Mouse (Mus musculus): ENCODE data around the gene Naa60. TPM values are rescaled to one million over a fixed set of nuclear protein-coding genes. Genes with fewer than 3 reads are reported as not detected.
"Not testable (repeated sequence)": the region's sequence is repeated elsewhere in the genome, so short reads cannot be mapped to it uniquely, and the experiment has no call there.

The Naa60 gene
- polyA plus RNA-seq, 1 experiment from 2014 or later: 48.3 TPM

DNA sequence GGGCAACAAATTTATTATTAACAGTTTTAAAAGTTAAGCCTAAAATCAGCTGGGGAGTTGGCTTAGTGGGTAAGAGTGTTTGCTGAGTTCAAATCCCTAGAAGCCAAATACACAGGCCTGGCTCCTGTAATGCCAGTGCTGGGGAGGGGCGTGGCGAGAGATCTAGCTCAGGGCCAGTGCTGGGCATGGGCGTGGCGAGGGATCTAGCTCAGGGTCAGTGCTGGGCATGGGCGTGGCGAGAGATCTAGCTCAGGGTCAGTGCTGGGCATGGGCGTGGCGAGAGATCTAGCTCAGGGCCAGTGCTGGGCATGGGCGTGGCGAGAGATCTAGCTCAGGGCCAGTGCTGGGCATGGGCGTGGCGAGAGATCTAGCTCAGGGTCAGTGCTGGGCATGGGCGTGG, 20.9 kb upstream of the Naa60 start:
- H3K9me3 ChIP-seq (replicated peaks); H3K36me3 ChIP-seq; H3K9ac ChIP-seq; H3K27ac ChIP-seq; H3K4me3 ChIP-seq (replicated peaks); H3K4me2 ChIP-seq; ATAC-seq (replicated peaks; ENCODE audit: low FRiP score); H3K27me3 ChIP-seq: not testable (repeated sequence)
- peaks cover 17% of the 10 kb centered on the region for H3K4me1 ChIP-seq
- 85% methylated on average over 13 of the region's 13 CpGs for WGBS

DNA sequence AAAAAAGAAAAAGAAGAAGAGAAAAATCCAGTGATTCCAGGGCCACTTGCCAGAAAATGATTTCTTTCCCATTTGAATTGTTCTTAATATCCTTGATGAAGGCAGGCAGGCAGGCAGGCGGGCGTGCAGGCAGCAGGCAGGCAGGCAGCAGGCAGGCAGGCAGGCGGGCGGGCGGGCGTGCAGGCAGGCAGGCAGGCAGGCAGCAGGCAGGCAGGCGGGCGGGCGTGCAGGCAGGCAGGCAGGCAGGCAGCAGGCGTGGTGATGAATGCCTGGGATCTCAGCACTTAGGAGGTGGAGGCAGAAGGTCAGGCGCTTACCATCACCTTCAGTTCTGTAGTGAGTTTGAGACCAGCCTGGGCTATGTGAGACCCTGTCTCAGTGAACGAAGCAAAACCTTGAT, 19.6 kb upstream of the Naa60 start:
- H3K9me3 ChIP-seq (replicated peaks): no peaks in the 10 kb centered on the region
- H3K27me3 ChIP-seq: no peaks in the 10 kb centered on the region
- H3K4me3 ChIP-seq (replicated peaks): no peak overlapping the region
- ATAC-seq (replicated peaks; ENCODE audit: low FRiP score): no peak
- H3K4me2 ChIP-seq: no peak overlapping the region
- no peaks in the 10 kb centered on the region for H3K36me3 ChIP-seq
- 40% methylated on average over 12 of the region's 12 CpGs for WGBS
- peaks cover 15% of the 10 kb centered on the region for H3K4me1 ChIP-seq
- H3K9ac ChIP-seq: no peak overlapping the region
- H3K27ac ChIP-seq: no peak overlapping the region

DNA sequence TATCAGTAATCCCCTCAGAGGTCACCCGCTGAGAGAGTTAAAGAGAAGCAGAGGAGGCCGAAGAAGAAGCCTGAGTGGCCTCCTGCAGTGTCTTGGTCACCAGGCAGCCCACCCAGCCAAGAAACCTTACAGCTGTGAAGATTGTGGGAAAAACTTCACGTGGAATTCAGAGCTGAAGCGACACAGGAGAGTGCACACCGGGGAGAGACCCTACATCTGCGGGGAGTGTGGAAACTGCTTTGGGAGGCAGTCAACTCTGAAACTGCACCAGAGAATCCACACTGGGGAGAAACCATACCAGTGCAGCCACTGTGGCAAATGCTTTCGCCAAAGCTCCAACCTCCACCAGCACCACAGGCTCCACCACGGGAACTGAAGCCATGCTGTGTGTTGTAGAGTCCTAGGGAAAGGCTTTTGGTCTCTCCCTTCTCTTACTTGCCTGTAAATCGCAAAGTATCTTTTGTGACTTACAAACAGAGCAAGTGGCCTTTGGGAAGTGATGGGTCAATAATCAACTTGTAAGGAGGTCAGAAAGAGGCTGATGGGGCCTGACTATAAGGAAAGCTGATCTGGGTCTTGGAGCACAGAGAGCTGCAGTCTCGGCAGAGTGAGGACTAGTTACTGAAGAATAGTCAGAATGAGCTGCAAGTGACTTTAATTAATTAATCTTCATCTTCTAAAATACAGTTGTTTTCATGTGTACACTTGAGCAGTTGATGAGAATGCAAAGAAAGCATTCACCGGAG, 17.6 kb upstream of the Naa60 start:
- Histone ChIP-seq H3K36me3 (no peaks in the 10 kb centered on the region), H3K4me3 (replicated peaks) (no peak overlapping the region), H3K4me2 (0 out of 2 replicates have a peak overlapping the region, but pooled peaks have one; percentile 14), H3K4me1 (peaks cover 10% of the 10 kb centered on the region), H3K9me3 (replicated peaks) (no peaks in the 10 kb centered on the region), H3K27ac (peak overlapping the region; percentile 82), H3K27me3 (no peaks in the 10 kb centered on the region), H3K9ac (no peak overlapping the region)
- ATAC-seq (replicated peaks; ENCODE audit: low FRiP score): peak; percentile 70
- 41% methylated on average over 11 of the region's 11 CpGs for WGBS

DNA sequence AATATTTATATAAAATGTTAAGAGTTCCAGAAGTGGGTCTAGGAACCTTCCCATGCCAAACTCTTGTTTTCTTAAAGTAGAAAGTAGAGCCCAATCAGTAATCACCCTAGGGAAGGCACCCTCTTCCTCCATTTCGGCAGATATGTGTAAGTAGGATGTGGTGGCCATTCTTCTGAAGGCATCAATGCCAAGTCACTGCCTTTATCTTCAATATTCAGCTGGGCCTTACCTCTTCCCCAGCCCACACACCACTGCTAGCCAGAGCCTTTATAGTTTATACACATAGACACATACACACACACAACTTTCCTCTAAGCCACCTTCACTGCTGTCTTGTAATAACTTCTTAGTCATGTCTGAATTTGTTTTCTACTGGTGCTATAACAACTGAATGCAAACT, 16.4 kb upstream of the Naa60 start:
- no peak overlapping the region for H3K4me2 ChIP-seq
- ATAC-seq (replicated peaks; ENCODE audit: low FRiP score): no peak
- H3K4me1 ChIP-seq: peaks cover 10% of the 10 kb centered on the region
- WGBS: 86% methylated on average over 1 of the region's 1 CpGs
- H3K4me3 ChIP-seq (replicated peaks): no peak overlapping the region
- H3K36me3 ChIP-seq: peaks cover 8% of the 10 kb centered on the region
- no peak overlapping the region for H3K9ac ChIP-seq
- no peak overlapping the region for H3K27ac ChIP-seq
- H3K27me3 ChIP-seq: no peaks in the 10 kb centered on the region
- no peaks in the 10 kb centered on the region for H3K9me3 ChIP-seq (replicated peaks)

DNA sequence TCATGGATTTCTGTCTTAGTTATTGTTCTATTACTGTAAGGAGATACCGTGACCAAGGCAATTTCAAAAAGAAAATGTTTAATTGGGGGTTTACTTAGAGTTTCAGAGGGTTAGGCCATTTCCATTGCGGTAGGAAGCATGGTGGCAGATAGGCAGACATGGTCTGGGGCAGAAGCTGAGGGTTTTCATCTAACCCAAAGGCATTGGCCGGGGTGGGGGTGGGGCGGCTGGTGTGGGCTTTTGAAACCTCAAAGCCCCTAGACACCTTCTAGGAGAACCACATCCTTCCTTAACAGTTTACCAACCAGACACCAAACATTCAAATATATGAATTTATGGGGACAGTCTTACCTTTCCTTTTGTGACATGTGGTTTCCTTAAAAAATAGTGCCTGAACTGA, 12.9 kb upstream of the Naa60 start:
- no peak overlapping the region for H3K27ac ChIP-seq
- H3K9ac ChIP-seq: no peak overlapping the region

DNA sequence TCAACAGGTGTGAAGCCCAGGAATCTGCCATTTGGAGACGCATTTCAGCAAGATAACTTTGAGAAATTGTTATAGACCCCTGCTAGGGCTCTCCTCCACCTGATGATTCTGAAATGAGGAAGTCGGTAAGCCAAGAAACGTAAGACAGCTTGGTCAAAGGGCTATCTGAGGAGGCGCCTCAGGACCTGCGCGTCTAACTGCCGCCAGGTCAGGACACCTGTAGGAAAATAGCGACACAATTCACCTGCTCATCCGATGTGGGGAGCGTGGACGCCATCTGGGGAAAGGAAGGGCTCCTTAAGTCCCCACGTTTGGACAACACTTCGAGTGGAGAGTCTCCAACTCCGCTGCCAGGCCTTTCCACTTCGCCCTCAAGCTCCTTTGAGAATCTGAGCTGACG, 360 bp upstream of the Naa60 start:
- H3K4me1 ChIP-seq: peaks cover 20% of the 10 kb centered on the region

More for the DNA sequence above, 12.9 kb upstream of the Naa60 start:
- Histone ChIP-seq H3K4me2 (no peak overlapping the region), H3K27me3 (no peaks in the 10 kb centered on the region), H3K4me1 (peaks cover 6% of the 10 kb centered on the region), H3K9me3 (replicated peaks) (no peaks in the 10 kb centered on the region), H3K36me3 (peaks cover 28% of the 10 kb centered on the region), H3K4me3 (replicated peaks) (no peak overlapping the region)
- ATAC-seq (replicated peaks; ENCODE audit: low FRiP score): no peak
- 90% methylated on average over 4 of the region's 4 CpGs for WGBS

DNA sequence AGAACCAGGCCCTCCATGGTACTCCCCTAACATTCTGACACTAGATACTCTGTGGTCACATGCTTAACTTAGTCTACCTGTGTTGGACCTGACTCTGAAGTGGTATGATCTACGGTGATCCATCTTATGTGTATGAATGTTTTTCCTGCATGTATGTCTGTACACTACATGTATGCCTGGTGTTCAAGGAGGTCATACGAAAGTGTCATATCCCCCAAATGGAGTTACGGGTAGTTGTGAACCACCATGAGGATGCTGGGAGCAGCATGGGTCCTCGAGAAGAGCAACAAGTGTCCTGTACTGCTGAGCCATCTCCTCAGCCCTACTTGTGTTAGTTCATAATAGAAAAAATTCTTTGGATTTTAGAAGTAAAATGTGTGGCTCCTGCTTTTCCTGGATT, 4.2 kb downstream of the Naa60 start:
- WGBS: 95% methylated on average over 4 of the region's 4 CpGs
- Histone ChIP-seq H3K9me3 (replicated peaks) (no peaks in the 10 kb centered on the region), H3K4me1 (peaks cover 16% of the 10 kb centered on the region), H3K27ac (no peak overlapping the region), H3K36me3 (peaks cover 13% of the 10 kb centered on the region), H3K4me2 (no peak overlapping the region), H3K27me3 (no peaks in the 10 kb centered on the region), H3K9ac (no peak overlapping the region), H3K4me3 (replicated peaks) (no peak overlapping the region)
- no peak for ATAC-seq (replicated peaks; ENCODE audit: low FRiP score)

More for the DNA sequence above, 360 bp upstream of the Naa60 start:
- Histone ChIP-seq H3K27me3 (no peaks in the 10 kb centered on the region), H3K36me3 (peaks cover 21% of the 10 kb centered on the region), H3K9ac (peak overlapping the region; percentile 61), H3K4me3 (replicated peaks) (peak overlapping the region; percentile 68), H3K27ac (peak overlapping the region; percentile 75), H3K9me3 (replicated peaks) (no peaks in the 10 kb centered on the region), H3K4me2 (peak overlapping the region; percentile 90)
- ATAC-seq (replicated peaks; ENCODE audit: low FRiP score): peak; percentile 31
- 2% methylated on average over 16 of the region's 16 CpGs for WGBS

DNA sequence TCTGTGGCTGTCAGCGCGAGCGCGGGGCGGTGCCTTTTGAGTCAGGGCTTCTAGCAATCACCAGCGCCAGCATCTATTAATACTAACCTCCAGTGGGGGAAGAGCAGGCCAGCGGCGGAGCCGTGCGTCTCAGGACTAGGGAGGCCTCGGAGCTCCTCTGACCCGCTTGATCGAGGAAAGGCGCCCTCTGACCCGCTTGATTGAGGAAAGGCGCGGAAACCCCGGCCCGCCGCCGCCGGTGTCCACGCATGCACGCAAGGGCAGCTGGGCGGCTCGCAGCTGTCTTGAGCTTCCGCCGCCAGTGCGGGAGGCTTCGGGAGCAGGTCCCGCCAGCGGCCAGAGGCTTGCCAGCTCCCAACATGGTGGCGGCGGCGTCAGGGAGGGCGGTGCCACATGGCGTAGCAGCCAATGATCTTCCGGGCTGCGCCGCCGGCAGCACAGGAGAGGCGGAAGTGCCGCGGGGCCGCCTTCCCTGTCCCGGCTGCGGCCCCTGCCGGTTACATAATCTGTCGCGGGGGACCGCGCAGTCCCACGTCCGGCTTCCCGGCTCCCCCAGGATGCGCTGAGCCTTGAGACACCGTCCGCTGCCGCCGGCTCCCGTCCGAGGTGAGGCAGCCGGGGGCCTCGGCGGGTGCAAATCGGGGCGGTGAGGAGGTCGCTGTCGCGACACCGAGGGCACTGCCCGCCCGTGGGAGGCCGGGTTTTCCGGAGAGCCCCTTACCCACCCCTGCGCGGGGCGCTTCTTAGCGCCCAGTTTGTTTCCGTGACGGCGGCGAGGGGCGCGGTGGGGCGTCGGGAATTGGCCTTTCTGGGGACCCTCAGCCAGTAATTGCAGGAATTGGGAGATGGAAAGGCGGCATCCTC, 12.3 kb downstream of the Naa60 start, which contains the start of the genes Zfp597 and Gm20695:
Gene Zfp597 (minus strand): TSS at position 361 of the 864 bp plus-strand sequence.
Gene Gm20695 (plus strand): TSS at position 448 of the 864 bp plus-strand sequence.
- Histone ChIP-seq H3K4me1 (peaks cover 12% of the 10 kb centered on the region), H3K4me2 (peak within 1 kb of the TSS; percentile 68)

DNA sequence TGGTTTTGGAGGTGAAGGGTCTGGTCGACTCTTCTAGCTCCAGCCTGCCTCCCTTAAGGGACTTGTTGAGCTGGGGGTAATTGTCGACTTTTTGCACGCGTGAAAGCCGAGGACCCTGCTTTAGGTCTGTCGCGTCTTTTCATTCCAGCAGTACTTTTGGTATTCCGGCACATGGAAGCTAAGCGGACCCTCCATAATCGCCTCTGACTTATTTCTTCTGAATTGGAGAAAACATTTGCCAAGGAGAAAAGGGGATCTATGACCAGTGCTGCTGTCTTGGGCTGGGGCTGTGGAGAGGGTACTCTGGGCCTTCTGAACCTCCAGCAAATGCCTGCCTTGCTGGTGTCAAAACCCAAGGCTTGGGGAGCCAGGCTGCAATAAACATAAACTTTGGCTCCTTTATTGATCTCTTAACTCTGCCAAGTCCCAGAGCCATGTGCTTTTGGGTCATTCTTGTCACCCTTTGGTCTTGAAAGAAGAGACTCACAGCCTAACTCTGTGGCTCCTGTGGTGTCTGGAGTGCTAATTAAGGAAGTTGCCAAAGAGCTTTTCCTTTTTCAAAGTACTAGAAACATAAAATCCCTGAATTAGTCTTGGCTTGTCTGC, 13.0 kb downstream of the Naa60 start:
- no peak; the same call in 1 of the 2 replicates for ATAC-seq (replicated peaks; ENCODE audit: low FRiP score)
- H3K4me3 ChIP-seq (replicated peaks): peak overlapping the region; percentile 89
- peaks cover 12% of the 10 kb centered on the region for H3K4me1 ChIP-seq
- 4% methylated on average over 10 of the region's 10 CpGs for WGBS
- no peaks in the 10 kb centered on the region for H3K27me3 ChIP-seq
- peak overlapping the region; percentile 97 for H3K27ac ChIP-seq
- peaks cover 8% of the 10 kb centered on the region; the same call in 1 of the 2 replicates for H3K36me3 ChIP-seq
- no peaks in the 10 kb centered on the region for H3K9me3 ChIP-seq (replicated peaks)
- peak overlapping the region; percentile 86 for H3K9ac ChIP-seq
- H3K4me2 ChIP-seq: peak overlapping the region; percentile 68

More for the DNA sequence above, 12.3 kb downstream of the Naa60 start, which contains the start of the genes Zfp597 and Gm20695:
- Histone ChIP-seq H3K27ac (peak within 1 kb of the TSS; percentile 97), H3K27me3 (no peaks in the 10 kb centered on the region), H3K9me3 (replicated peaks) (no peaks in the 10 kb centered on the region), H3K36me3 (peaks cover 11% of the 10 kb centered on the region), H3K9ac (peak within 1 kb of the TSS; percentile 86), H3K4me3 (replicated peaks) (peak within 1 kb of the TSS; percentile 89)
- ATAC-seq (replicated peaks; ENCODE audit: low FRiP score): peak; percentile 99
- under 1% methylated on average over 87 of the region's 88 CpGs for WGBS

DNA sequence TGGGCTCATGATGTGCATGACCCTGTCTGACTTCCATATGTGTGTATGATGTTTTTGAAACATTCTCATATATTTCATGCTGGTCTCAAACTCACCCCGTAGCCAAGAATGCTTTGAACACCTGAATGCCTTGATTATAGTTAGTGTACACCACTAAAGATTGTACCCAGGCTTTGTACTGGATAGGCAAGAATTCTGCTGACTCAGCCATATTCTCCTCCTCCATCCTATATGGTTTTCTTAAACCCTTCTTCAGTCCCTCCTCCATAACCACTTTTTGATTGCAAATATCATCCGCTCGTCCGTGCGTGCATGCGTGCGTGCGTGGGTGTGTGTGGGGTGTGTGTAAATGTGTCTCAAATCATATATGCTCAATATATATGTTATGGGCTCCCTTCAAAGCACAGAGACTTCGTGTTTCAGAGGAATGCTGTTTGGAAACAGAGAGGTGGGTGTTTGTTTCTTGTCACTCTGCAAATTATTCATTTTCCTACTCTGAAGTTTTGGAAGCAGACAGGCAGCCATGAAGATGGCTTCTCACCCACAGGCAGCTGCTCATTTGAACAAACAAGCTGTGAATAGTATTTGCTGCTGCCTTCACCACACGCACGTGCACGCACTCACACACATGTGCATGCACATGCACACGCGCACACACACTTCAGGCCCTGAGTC, 19.6 kb downstream of the Naa60 start:
- H3K27me3 ChIP-seq: no peaks in the 10 kb centered on the region
- H3K36me3 ChIP-seq: peaks cover 9% of the 10 kb centered on the region; the same call in 1 of the 2 replicates
- 0 out of 2 replicates have a peak, but pooled peaks cover 5% of the 10 kb centered on the region for H3K4me1 ChIP-seq
- WGBS: 89% methylated on average over 14 of the region's 14 CpGs
- no peak overlapping the region for H3K4me2 ChIP-seq
- ATAC-seq (replicated peaks; ENCODE audit: low FRiP score): no peak
- no peak overlapping the region for H3K4me3 ChIP-seq (replicated peaks)
- H3K9me3 ChIP-seq (replicated peaks): no peaks in the 10 kb centered on the region
- H3K27ac ChIP-seq: no peak overlapping the region
- no peak overlapping the region for H3K9ac ChIP-seq

DNA sequence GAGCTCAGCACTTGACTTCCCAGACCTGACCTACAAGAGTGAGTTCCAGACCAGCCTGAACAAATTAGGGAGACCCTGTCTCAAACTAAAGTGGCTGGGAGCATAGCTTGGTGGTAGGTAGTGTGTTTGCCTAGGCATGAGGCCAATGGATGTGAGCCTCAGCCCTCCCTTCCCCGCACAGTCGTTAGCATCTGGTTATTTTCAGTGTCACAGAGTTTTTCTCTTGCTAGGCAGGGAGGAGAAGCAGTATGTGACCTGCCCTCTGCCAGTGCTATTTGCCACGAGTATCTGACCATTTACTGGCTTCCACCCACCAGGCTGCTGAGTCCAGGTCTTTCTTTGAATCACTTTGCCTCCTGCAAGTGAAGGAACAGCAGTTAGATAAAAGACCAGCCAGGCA, 21.6 kb downstream of the Naa60 start:
- no peak for ATAC-seq (replicated peaks; ENCODE audit: low FRiP score)
- no peak overlapping the region for H3K27ac ChIP-seq
- H3K36me3 ChIP-seq: peaks cover 28% of the 10 kb centered on the region
- 49% methylated on average over 3 of the region's 3 CpGs for WGBS
- 0 out of 2 replicates have a peak, but pooled peaks cover 5% of the 10 kb centered on the region for H3K4me1 ChIP-seq
- H3K9me3 ChIP-seq (replicated peaks): no peaks in the 10 kb centered on the region
- H3K4me2 ChIP-seq: no peak overlapping the region
- no peak overlapping the region for H3K9ac ChIP-seq
- H3K27me3 ChIP-seq: no peaks in the 10 kb centered on the region
- no peak overlapping the region for H3K4me3 ChIP-seq (replicated peaks)

Data from kidney, embryonic 15.5 days (tissue).